Mouse (Mus musculus) lung, adult 2 months (tissue): ENCODE measurements at regions not wholly inside any gene's neighbourhood (a gene's known extent, or its start where the extent isn't known, plus 50 kb on each side); places are given as distances from the start of the nearest gene placed in this dataset.

Experiments
- CTCF ChIP-seq: fragments of 200-500 bp; IDR thresholded peaks from 2 replicates; pipeline ENCODE4 v1.5.1; 2011; ENCODE audit warnings: mild to moderate bottlenecking, low read length, control low read depth; ENCODE audit not compliant: insufficient read depth
- POLR2A ChIP-seq: fragments of 200-500 bp; IDR thresholded peaks from 2 replicates; pipeline ENCODE4 v1.6.1; 2011; ENCODE audit warnings: low read depth, mild to moderate bottlenecking, control low read depth, low read length, borderline replicate concordance; ENCODE audit errors: extremely low read depth

GRCm38 (mm10) chr6:144917128-144917527 lies 135.4 kb upstream of the Sox5 start:
- TF ChIP-seq POLR2A, result no peak
- no peak for TF ChIP-seq CTCF
